Mouse (Mus musculus) ovary, postnatal 10 days (tissue): ENCODE data around the gene Cdkn1b.

Source experiments
- DNase-seq: peaks from one replicate; pipeline ENCODE4 v3.0.0; 2022; ENCODE audit warnings: low spot score

Cdkn1b gene

DNA sequence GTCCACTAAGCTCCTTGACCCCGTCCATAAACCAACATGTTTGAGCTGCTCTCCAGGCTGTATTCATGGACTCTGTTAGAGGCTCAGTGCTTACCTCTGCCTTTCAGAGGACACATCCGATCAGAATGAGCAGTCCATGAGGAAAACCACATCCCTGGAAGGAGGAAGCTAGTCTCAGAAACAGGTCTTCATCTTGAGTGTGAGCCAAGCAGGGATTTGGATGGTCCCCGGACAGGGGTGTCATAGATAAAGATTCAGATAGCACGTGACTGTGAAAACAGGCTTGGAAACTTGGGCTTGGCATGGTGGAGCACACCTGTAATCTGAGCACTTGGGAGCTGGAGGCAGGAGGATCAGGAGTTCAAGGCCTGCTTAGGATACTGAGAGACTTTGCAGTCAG lies 9.7 kb downstream of the Cdkn1b start:
- DNase-seq = no peak

DNA sequence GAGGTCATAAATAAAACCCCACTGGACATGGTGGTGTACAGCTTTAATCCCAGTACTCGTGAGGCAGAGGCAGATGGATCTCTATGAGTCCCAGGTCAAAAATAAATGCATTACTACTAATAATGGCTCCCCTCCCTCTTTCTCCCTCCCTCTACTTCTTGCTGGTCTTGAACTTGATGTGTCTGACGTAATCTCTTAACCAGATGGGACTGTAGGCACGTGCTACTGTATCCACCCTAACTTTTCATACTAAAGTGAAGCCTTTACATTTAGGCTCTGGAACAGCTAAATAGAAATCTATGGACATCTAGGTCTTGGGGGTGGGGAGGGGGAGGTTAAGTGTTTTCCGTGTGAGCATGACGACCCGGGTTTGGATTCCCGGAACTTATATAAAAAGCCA lies 10.2 kb downstream of the Cdkn1b start:
- no peak for DNase-seq

- DNase-seq = no peak
Measured at GRCm38 (mm10) chr6:134931146-134931545, 10.9 kb downstream of the Cdkn1b start.

DNA sequence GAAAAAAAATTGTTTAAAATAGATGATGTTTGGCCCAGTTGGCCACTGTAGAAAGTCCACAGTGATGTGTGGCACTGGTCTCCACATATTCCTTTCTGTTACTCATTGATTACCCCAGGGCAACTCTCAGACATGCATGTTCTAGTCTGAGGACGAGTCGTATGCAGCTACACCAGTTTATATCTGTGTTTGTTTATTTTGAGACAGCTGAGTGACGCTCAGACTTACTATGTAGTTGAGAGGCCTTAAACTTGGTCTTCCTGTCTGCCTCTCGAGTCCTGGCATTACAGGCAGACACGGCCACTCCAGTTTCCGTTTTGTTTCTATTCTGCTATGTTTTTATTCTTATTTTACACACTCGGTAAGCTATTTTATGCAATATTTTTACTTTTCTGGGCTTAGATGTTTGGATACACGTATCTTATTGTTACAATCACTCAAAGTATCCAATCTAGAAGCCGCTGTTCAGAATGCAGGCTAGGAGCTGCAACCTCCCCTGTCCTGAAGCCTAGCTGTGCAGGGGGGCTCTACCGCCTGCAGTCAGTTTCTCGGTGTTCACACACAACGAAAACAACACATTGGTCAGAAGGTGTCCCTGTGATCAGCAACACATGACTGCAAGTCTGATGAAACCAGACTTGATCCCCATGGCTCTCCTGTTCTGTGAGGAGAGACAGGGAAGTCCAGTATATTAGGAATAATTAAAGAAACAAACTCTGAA lies 12.4 kb downstream of the Cdkn1b start:
- no peak for DNase-seq

GRCm38 (mm10) chr6:134933207-134933558 lies 13.0 kb downstream of the Cdkn1b start:
- no peak for DNase-seq

GRCm38 (mm10) chr6:134934305-134934704 lies 14.1 kb downstream of the Cdkn1b start:
- no peak for DNase-seq

GRCm38 (mm10) chr6:134939781-134940180 lies 19.6 kb downstream of the Cdkn1b start:
- no peak for DNase-seq

DNA sequence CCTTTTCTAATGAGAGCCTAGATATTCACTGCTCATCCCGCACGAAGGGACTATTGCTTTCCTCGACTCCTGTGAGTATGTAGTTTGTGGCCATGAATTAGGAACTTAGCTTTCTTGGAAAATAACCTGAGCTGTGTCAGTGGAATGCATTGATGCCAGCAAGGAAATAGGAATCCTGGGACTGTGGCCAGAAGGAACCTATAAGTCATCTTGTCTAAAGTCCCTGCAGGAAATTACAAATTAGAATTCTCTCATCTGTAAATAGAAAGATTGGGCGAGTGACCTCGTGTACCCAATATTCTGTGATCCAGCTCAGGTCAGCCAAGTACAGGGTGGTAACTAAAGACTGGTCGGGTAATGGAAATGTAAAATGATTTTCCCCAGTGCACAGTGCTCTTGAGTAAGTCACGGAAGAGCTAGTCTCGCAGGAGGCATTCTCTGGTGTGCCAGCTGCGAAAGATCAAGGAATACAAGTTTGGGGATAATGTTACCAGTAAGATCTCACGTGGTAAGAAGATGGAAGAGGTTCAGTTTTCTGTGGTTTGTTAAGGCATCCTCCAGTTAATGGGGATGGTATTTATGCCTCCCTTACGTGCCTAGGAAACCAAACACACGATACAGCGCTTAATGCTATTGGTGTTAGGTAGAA lies 23.7 kb downstream of the Cdkn1b start:
- DNase-seq = no peak

DNA sequence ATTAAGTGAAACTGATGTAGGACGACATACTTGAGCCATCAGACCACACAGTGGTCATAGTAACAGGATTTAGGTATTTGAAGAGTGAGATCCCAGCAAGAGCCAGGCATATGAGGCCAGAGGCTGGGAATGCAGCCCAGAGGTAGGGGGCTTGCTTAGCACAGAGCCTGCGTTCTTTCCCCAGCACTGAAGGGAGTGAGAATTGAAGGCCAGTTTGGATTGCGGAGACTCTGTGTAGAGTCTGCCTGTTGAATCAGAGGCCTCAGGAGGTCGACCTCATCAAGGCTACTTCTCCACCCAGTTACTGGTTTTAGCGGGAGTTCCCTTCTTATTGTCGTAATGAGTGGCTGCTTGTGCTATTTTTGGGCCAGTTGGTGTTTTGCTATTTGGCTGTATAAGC lies 25.9 kb downstream of the Cdkn1b start:
- no peak for DNase-seq

DNA sequence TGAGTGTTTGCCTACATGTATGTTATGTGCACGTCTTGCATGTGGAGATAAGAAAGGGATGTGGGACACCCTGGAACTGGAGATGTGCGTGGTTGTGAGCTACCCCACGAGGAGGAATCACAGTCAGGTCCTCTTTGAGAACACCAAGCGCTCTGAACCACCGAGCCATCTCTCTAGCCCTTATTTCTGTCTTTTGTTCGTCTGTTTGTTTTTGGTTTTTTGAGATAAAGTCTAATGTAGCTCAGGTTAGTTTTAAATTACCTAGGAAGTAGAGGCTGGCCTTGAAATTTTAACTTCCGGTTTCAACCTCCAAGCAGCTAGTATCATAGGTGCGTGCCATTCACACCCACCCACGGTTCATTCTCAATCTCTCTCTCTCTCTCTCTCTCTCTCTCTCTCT lies 26.7 kb downstream of the Cdkn1b start:
- no peak for DNase-seq

- no peak for DNase-seq
Measured at GRCm38 (mm10) chr6:134947311-134948087, 27.3 kb downstream of the Cdkn1b start.

- DNase-seq = no peak
Measured at GRCm38 (mm10) chr6:134948522-134949061, 28.4 kb downstream of the Cdkn1b start.

GRCm38 (mm10) chr6:134949241-134949640 lies 29.0 kb downstream of the Cdkn1b start:
- DNase-seq = no peak

DNA sequence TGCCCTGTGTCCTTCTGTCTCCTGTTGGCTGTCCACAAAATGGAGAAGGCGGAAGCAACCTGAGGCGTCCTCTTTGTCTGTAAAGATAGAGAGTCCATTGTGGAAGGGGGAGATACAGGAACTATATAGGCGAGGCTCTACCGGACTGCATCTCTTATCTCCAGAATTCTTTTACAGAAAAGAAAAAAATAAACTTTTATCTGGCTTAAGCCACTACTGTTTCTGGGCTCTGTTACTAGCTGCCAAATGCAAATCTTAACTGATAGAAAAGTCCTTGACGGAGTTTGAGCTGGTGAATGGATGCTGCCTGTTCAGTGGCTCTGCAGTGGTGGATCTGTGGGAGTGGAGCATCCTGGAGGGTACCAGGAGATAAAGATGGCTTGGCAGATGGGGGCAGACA lies 31.2 kb downstream of the Cdkn1b start:
- DNase-seq = no peak

- no peak for DNase-seq
Measured at GRCm38 (mm10) chr6:134953976-134954375, 33.8 kb downstream of the Cdkn1b start.

DNA sequence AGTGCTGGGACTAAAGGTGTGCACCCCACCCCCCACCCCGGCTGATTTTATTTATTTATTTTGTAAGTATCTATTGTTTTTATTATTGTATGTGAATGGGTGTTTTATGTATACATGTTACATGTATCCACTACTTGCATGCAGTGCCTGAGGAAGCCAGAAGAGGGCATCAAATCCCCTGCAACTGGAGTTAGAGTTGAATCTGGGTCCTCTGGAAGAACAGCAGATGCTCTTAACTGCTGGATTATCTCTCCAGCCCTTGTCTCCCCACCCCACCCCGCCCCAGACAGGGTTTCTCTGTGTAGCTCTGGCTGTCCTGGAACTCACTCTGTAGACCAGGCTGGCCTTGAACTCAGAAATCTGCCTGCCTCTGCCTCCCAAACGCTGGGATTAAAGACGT lies 36.2 kb downstream of the Cdkn1b start:
- no peak for DNase-seq

GRCm38 (mm10) chr6:134961286-134961685 lies 41.1 kb downstream of the Cdkn1b start:
- DNase-seq = no peak

GRCm38 (mm10) chr6:134961858-134962517 lies 41.8 kb downstream of the Cdkn1b start:
- DNase-seq = no peak

- DNase-seq = no peak
Measured at GRCm38 (mm10) chr6:134962518-134962893, 42.3 kb downstream of the Cdkn1b start.

DNA sequence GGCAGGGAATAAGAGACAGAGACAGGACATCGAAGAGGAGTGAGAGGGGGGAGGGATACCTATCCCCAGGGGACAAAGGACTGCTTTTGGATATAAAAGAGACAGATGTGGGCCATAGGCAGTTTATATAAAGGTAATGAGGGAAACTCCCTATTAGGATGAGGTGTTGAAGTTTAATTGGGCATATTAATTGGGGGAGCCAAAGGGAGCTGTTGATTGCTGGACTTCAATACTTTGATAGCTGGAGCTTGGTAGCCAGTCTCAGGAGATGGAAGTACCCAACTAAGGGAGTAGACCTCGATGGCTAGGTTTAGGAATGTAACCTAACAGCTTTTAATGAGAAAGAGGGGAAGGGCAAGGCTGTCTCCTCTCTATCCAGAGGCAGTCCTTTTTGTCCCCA lies 43.7 kb downstream of the Cdkn1b start:
- DNase-seq = no peak

- no peak for DNase-seq
Measured at GRCm38 (mm10) chr6:134966681-134967080, 46.5 kb downstream of the Cdkn1b start.

- no peak for DNase-seq
Measured at GRCm38 (mm10) chr6:134968326-134968725, 48.1 kb downstream of the Cdkn1b start.
